Mouse (Mus musculus) limb, embryonic 10.5 days (tissue): Measurements from ENCODE around the gene Thumpd3. TPM values are rescaled to one million over a fixed set of nuclear protein-coding genes. Genes with fewer than 3 reads are reported as not detected.
A peak's percentile ranks its signal among the peaks of the same experiment; 100 is the strongest.

Source experiments
- DNase-seq: peaks from one replicate; pipeline ENCODE4 v3.0.0-alpha.2; 2017; ENCODE audit warnings: low spot score
- H3K27ac ChIP-seq: fragments of 300-500 bp; sonication (generic); 2 replicates; pipeline ENCODE4 v1.5.1; 2016; ENCODE audit warnings: mild to moderate bottlenecking
- H3K27me3 ChIP-seq: fragments of 300-500 bp; sonication (generic); 2 replicates; pipeline ENCODE4 v1.6.1; 2016; ENCODE audit warnings: low read depth, mild to moderate bottlenecking; ENCODE audit not compliant: poor library complexity, severe bottlenecking
- H3K36me3 ChIP-seq: fragments of 300-500 bp; sonication (generic); 2 replicates; pipeline ENCODE4 v1.6.1; 2016; ENCODE audit warnings: mild to moderate bottlenecking, moderate library complexity
- H3K4me1 ChIP-seq: fragments of 300-500 bp; sonication (generic); 2 replicates; pipeline ENCODE4 v1.6.1; 2016
- H3K4me3 ChIP-seq: fragments of 300-500 bp; sonication (generic); 2 replicates; pipeline ENCODE4 v1.5.1; 2016; ENCODE audit warnings: mild to moderate bottlenecking, moderate library complexity
- H3K9me3 ChIP-seq: fragments of 300-500 bp; sonication (generic); replicated peaks from 2 replicates; pipeline ENCODE4 v1.6.1; 2016; ENCODE audit warnings: mild to moderate bottlenecking
- WGBS: fragments of 180-500 bp; shearing (Covaris S2); methylation state at CpG from one replicate; pipeline ENCODE4 v1.1.7; 2016; 5-methylcytosine and 5-hydroxymethylcytosine counted together
- polyA plus RNA-seq: library from polyadenylated mRNA; unstranded; fragments of >200 nt; fragmentation: Nextera tagmentation; extraction: Ambion mirVana; gene quantifications from 2 replicates; pipeline ENCODE4 v1.2.1, GENCODE M21; 2016

The Thumpd3 gene
- polyA plus RNA-seq, 1 experiment from 2014 or later = 59.5 TPM

GRCm38 (mm10) chr6:113025774-113026173, 20.3 kb upstream of the Thumpd3 start:
- Histone ChIP-seq H3K4me1 (peaks cover 3% of the 10 kb centered on the region; the same call in 1 of the 2 replicates), H3K27me3 (no peaks in the 10 kb centered on the region), H3K27ac (no peak overlapping the region), H3K9me3 (no peaks in the 10 kb centered on the region), H3K4me3 (no peak overlapping the region), H3K36me3 (no peaks in the 10 kb centered on the region)
- WGBS = 80% methylated on average over 5 of the region's 5 CpGs
- no peak for DNase-seq

- H3K4me1 ChIP-seq = peaks cover 3% of the 10 kb centered on the region; the same call in 1 of the 2 replicates
- H3K27ac ChIP-seq = no peak overlapping the region
- DNase-seq = no peak
- H3K36me3 ChIP-seq = no peaks in the 10 kb centered on the region
- H3K27me3 ChIP-seq = no peaks in the 10 kb centered on the region
- 53% methylated on average over 2 of the region's 2 CpGs for WGBS
- H3K9me3 ChIP-seq = no peaks in the 10 kb centered on the region
- no peak overlapping the region for H3K4me3 ChIP-seq
Observed at GRCm38 (mm10) chr6:113027446-113027845, 18.6 kb upstream of the Thumpd3 start.

DNA sequence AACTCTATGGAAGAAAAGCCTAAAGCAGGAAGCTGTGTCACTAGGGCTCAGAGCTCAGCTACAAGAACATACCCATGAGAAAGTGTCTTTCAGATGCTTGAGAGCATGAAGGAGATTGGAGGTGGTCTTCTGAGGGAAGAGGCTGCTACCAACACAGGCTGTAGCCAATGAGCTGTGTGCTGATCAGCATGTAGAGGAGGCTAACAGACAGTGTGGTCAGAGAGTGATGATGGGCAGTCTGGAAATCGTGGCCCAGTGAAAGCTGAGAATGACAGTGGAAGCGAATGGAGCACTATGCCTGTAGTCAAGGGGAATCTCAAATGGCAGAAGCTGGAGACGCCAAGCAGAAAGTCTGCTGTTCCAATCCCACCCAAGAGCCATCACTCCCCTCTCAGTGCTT, 17.0 kb upstream of the Thumpd3 start:
- WGBS = 85% methylated on average over 3 of the region's 3 CpGs
- no peaks in the 10 kb centered on the region for H3K4me1 ChIP-seq
- H3K9me3 ChIP-seq = no peaks in the 10 kb centered on the region
- no peaks in the 10 kb centered on the region for H3K36me3 ChIP-seq
- no peak overlapping the region for H3K4me3 ChIP-seq
- no peaks in the 10 kb centered on the region for H3K27me3 ChIP-seq
- no peak for DNase-seq
- no peak overlapping the region for H3K27ac ChIP-seq

- no peak for DNase-seq
- Histone ChIP-seq H3K27me3 (no peaks in the 10 kb centered on the region), H3K9me3 (no peaks in the 10 kb centered on the region), H3K27ac (no peak overlapping the region), H3K36me3 (no peaks in the 10 kb centered on the region), H3K4me3 (no peak overlapping the region), H3K4me1 (no peaks in the 10 kb centered on the region)
- WGBS = 84% methylated on average over 3 of the region's 3 CpGs
Observed at GRCm38 (mm10) chr6:113030553-113030952, 15.5 kb upstream of the Thumpd3 start.

GRCm38 (mm10) chr6:113030970-113031660, 14.9 kb upstream of the Thumpd3 start:
- DNase-seq = no peak
- H3K27me3 ChIP-seq = no peaks in the 10 kb centered on the region
- no peak overlapping the region for H3K4me3 ChIP-seq
- H3K4me1 ChIP-seq = no peaks in the 10 kb centered on the region
- no peaks in the 10 kb centered on the region for H3K9me3 ChIP-seq
- H3K27ac ChIP-seq = no peak overlapping the region
- WGBS = 82% methylated on average over 10 of the region's 10 CpGs
- H3K36me3 ChIP-seq = no peaks in the 10 kb centered on the region

- no peaks in the 10 kb centered on the region for H3K9me3 ChIP-seq
- H3K36me3 ChIP-seq = no peaks in the 10 kb centered on the region
- no peak overlapping the region for H3K4me3 ChIP-seq
- 66% methylated on average over 3 of the region's 3 CpGs for WGBS
- H3K27me3 ChIP-seq = no peaks in the 10 kb centered on the region
- no peak for DNase-seq
- H3K4me1 ChIP-seq = no peaks in the 10 kb centered on the region
- H3K27ac ChIP-seq = no peak overlapping the region
Observed at GRCm38 (mm10) chr6:113032121-113032520, 13.9 kb upstream of the Thumpd3 start.

- Histone ChIP-seq H3K9me3 (no peaks in the 10 kb centered on the region), H3K27ac (no peak overlapping the region), H3K4me1 (peaks cover 5% of the 10 kb centered on the region), H3K4me3 (no peak overlapping the region), H3K36me3 (no peaks in the 10 kb centered on the region), H3K27me3 (no peaks in the 10 kb centered on the region)
- DNase-seq = no peak
- 86% methylated on average over 2 of the region's 2 CpGs for WGBS
Observed at GRCm38 (mm10) chr6:113033185-113033584, 12.8 kb upstream of the Thumpd3 start.

DNA sequence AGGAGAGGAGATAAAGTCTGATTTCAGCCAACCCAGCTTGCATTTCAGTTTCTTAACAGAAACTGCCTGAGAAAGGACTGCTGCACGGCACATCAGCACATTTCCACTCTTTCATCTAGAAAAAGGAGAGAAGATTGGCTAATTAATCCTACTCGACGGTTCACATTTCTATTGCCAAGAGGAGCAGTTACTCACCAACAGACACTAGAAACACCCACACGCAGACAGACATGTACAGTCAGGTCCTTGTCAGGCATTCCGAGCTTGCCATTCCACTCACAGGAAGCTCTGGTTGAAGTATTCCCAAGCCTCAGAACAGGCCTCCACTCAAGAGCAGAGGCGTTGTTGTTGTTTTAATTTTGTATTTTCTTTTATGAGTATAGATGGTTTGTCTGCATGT, 11.6 kb upstream of the Thumpd3 start:
- Histone ChIP-seq H3K36me3 (no peaks in the 10 kb centered on the region), H3K27ac (no peak overlapping the region), H3K27me3 (no peaks in the 10 kb centered on the region), H3K4me1 (peaks cover 11% of the 10 kb centered on the region), H3K4me3 (no peak overlapping the region), H3K9me3 (no peaks in the 10 kb centered on the region)
- DNase-seq = no peak
- WGBS = 85% methylated on average over 6 of the region's 6 CpGs

GRCm38 (mm10) chr6:113036463-113037175, 9.4 kb upstream of the Thumpd3 start:
- 65% methylated on average over 4 of the region's 4 CpGs for WGBS
- Histone ChIP-seq H3K4me1 (peaks cover 11% of the 10 kb centered on the region), H3K36me3 (no peaks in the 10 kb centered on the region), H3K27me3 (no peaks in the 10 kb centered on the region), H3K9me3 (no peaks in the 10 kb centered on the region), H3K27ac (no peak overlapping the region), H3K4me3 (no peak overlapping the region)
- no peak for DNase-seq

DNA sequence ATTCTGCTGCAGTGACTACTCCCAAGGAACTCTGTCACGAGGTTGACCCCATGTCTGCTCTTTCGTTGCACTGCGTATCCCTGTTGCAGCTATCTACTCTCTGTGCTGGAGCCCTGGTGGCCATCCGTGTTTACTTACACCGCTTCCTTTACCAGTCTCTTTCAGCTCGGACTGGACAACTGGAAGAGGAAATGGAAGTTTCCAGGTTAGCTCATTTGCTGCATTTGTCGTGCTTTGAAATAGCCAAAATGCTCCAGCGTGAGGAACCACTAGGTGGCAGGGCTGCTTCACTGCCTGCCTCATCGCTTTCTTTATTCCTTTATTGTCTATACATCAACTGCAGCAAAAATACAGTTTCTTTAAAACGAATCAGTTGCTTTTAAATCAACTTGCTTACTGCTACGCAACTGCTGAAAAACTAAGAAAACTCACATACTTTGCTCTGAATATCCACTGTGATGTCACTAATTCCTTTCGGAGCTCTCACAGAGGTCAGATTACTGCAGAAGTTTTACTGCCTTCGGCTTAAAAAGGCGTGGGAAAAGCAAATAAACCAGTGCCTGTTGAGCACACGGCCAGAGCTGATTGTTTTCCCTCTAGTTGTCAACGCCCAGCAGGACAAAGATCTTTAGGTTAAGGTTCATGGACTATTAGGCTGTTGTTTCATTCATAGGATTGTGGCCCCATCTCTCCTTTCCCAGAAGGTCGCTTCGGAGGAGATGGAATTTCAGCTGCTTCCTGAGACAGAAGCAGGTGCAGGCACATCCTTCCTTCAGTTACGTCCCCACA, 7.9 kb upstream of the Thumpd3 start:
- WGBS = 17% methylated on average over 19 of the region's 19 CpGs
- DNase-seq = peak; percentile 69
- Histone ChIP-seq H3K4me3 (peak overlapping the region; percentile 35), H3K27me3 (no peaks in the 10 kb centered on the region), H3K4me1 (peaks cover 11% of the 10 kb centered on the region), H3K27ac (peak overlapping the region; percentile 78; the same call in 1 of the 2 replicates), H3K36me3 (no peaks in the 10 kb centered on the region), H3K9me3 (no peaks in the 10 kb centered on the region)

DNA sequence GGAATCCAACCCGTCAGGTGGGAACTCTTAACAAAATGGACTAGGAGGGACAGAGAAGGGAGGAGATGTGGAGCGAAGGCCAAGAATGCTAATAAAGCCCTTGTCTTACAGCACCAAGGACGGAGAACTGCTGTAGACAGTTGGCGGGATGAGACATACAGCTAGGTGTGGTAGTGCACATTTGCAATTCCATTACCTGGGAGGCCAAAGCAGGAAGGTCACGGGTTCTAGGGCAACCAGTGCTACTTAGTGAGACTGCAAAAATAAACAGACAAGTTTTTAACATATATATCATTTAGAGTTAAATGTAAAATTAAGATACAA, 7.3 kb upstream of the Thumpd3 start:
- Histone ChIP-seq H3K4me3 (peak overlapping the region; percentile 35; the same call in 1 of the 2 replicates), H3K36me3 (no peaks in the 10 kb centered on the region), H3K4me1 (peaks cover 11% of the 10 kb centered on the region), H3K27ac (no peak overlapping the region), H3K27me3 (no peaks in the 10 kb centered on the region), H3K9me3 (no peaks in the 10 kb centered on the region)
- 59% methylated on average over 5 of the region's 5 CpGs for WGBS
- no peak for DNase-seq

DNA sequence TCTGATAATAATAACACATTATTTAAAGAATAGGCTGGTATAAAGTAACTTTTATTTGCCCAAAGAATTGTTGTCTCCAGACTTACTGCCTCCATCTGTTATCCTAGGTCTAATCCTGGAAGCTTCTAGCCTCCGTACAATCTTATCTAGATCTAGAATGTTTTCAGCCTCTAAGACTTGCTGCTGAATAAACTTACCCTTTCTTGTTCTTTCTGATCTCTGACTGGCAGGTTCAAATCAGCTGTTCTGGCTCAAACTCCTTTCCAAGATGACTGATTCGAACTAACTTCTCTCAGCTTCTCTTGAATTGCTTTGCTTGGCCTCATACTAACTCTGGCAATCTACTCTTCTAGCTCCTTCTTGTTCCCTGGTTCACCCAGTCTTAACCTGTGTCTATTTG, 5.7 kb upstream of the Thumpd3 start:
- Histone ChIP-seq H3K27ac (no peak overlapping the region), H3K4me3 (no peak overlapping the region), H3K27me3 (no peaks in the 10 kb centered on the region), H3K4me1 (peaks cover 17% of the 10 kb centered on the region), H3K9me3 (no peaks in the 10 kb centered on the region), H3K36me3 (no peaks in the 10 kb centered on the region)
- no peak for DNase-seq
- WGBS = 91% methylated on average over 2 of the region's 2 CpGs
